ENCODE assay signal across 12 mouse cellular contexts in the genomic region with DNA sequence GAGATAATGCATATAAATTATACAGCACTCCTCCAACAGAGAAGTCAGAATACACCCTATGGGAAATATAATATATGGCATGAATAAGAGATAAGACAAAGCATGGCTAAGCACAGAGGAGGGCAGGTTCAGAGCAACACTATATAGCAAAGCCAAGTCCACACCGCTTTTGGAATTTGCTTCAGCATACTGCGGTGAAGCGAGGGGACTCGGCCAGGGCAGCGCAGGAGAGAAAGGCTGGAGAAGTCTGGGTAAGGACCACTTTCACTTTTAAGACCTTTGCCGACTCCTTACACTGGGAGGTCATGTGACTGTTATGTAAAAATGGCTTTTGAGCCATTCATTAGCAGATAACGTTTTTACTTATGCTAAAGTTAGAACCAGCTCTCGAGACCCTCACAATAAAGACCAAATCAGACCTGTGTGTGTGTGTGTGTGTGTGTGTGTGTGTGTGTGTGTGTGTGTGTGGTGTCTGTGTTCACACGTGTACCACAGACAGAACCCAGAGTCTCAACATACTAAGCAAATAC. TPM values are rescaled to one million over a fixed set of nuclear protein-coding genes. Genes with fewer than 3 reads are reported as not detected.
A peak's percentile ranks its signal among the peaks of the same experiment; 100 is the strongest.
DNase-seq lines count a peak whose midpoint lies in the region; ATAC-seq and TF ChIP-seq lines count a peak whose summit lies in the region.
"Had no signal": no experiment of that assay in that cellular context is flagged by ENCODE, and none has a peak within 500 bp of the region (broad histone marks: within the 10 kb centered on the region; RNA-seq: fewer than 3 reads in every experiment).

No protein-coding gene starts in this region.

- H3K9ac ChIP-seq in heart, embryonic 13.5 days = no peak overlapping the region
- no peak overlapping the region for H3K9ac ChIP-seq in heart, embryonic 12.5 days
- no peak overlapping the region for H3K9ac ChIP-seq in liver, postnatal 0 days (replicated peaks)

- no peak overlapping the region for H3K4me3 ChIP-seq in heart, embryonic 13.5 days
- H3K4me3 ChIP-seq in heart, embryonic 12.5 days = no peak overlapping the region
- H3K4me3 ChIP-seq in liver, postnatal 0 days (ENCODE audit: low read depth, low read length) = peak overlapping the region; percentile 11; the same call in 1 of the 2 replicates

- TF ChIP-seq CTCF in liver, postnatal 0 days (IDR thresholded peaks at IDR 0.05; ENCODE audit: low read depth) = no peak

- H3K27ac ChIP-seq in heart, embryonic 13.5 days (replicated peaks) = no peak overlapping the region
- no peak overlapping the region for H3K27ac ChIP-seq in heart, embryonic 12.5 days (ENCODE audit: poor library complexity, severe bottlenecking)
- no peak overlapping the region for H3K27ac ChIP-seq in liver, postnatal 0 days (ENCODE audit: low read depth)

- no peak for ATAC-seq in heart, embryonic 13.5 days (ENCODE audit: extremely low read depth, insufficient number of reproducible peaks, low FRiP score, low TSS enrichment)
- ATAC-seq in heart, embryonic 12.5 days (ENCODE audit: insufficient number of reproducible peaks, low FRiP score) = no peak
- no peak for ATAC-seq in liver, postnatal 0 days
- ATAC-seq: activated CD4-positive, CD25-positive, alpha-beta regulatory T cell, adult 4 months had no signal

- H3K9me3 ChIP-seq in heart, embryonic 13.5 days = no peaks in the 10 kb centered on the region
- no peaks in the 10 kb centered on the region for H3K9me3 ChIP-seq in heart, embryonic 12.5 days (replicated peaks)
- H3K9me3 ChIP-seq in liver, postnatal 0 days (ENCODE audit: low read length) = no peaks in the 10 kb centered on the region

- TF ChIP-seq EP300 in liver, postnatal 0 days (IDR thresholded peaks at IDR 0.05; ENCODE audit: low read depth) = no peak

- peaks cover 39% of the 10 kb centered on the region for H3K4me1 ChIP-seq in heart, embryonic 13.5 days
- peaks cover 18% of the 10 kb centered on the region for H3K4me1 ChIP-seq in heart, embryonic 12.5 days (replicated peaks)
- peaks cover 10% of the 10 kb centered on the region for H3K4me1 ChIP-seq in liver, postnatal 0 days (ENCODE audit: insufficient read depth)

- DNase-seq in A20 (ENCODE audit: low read depth, low spot score) (peak; percentile 31), MEL-GATA-1-ER (ENCODE audit: extremely low read depth, low read depth) (peak; percentile 41)
- DNase-seq in liver, postnatal 0 days = no peak
- DNase-seq in layer of hippocampus, adult 18-20 months (ENCODE audit: low spot score in 2 of 2) = no peak
- no peak for DNase-seq in gastrocnemius, postnatal 25 days
- DNase-seq: heart, adult 18-20 months; heart, postnatal 36 days; kidney, postnatal 25 days; lung, postnatal 14 days had no signal

- peaks cover 8% of the 10 kb centered on the region for H3K36me3 ChIP-seq in heart, embryonic 13.5 days
- no peaks in the 10 kb centered on the region for H3K36me3 ChIP-seq in heart, embryonic 12.5 days
- H3K36me3 ChIP-seq in liver, postnatal 0 days (replicated peaks; ENCODE audit: insufficient read depth, low read length) = no peaks in the 10 kb centered on the region

- no peaks in the 10 kb centered on the region for H3K27me3 ChIP-seq in heart, embryonic 13.5 days (replicated peaks)
- no peaks in the 10 kb centered on the region for H3K27me3 ChIP-seq in heart, embryonic 12.5 days (replicated peaks)
- H3K27me3 ChIP-seq in liver, postnatal 0 days (ENCODE audit: insufficient read depth, low read length) = no peaks in the 10 kb centered on the region

- WGBS in heart, embryonic 13.5 days = 79% methylated on average over 9 of the region's 9 CpGs
- 76% methylated on average over 9 of the region's 9 CpGs for WGBS in heart, embryonic 12.5 days
- WGBS in liver, postnatal 0 days (ENCODE audit: insufficient replicate concordance) = 63% methylated on average over 9 of the region's 9 CpGs

- peak overlapping the region; percentile 81; the same call in 1 of the 2 replicates for H3K4me2 ChIP-seq in heart, embryonic 13.5 days
- no peak overlapping the region for H3K4me2 ChIP-seq in heart, embryonic 12.5 days
- peak overlapping the region; percentile 86 for H3K4me2 ChIP-seq in liver, postnatal 0 days (ENCODE audit: low read depth, low read length)

RNA-seq across cellular contexts. Expression of gene Trim45, which starts 1.3 kb away (rescaled TPM):
- 3.6 and 3.8 TPM in 2 replicates for polyA plus RNA-seq in heart, embryonic 13.5 days (2015; fragmentation: Nextera tagmentation; extraction: Ambion mirVana)
- polyA plus RNA-seq in heart, embryonic 12.5 days (2016; fragmentation: Nextera tagmentation; extraction: Ambion mirVana) = 4.7 and 4.9 TPM in 2 replicates
- 0.59 and 0.67 TPM in 2 replicates for polyA plus RNA-seq in liver, postnatal 0 days (2015; fragmentation: Nextera tagmentation; extraction: Ambion mirVana)
- 1 to 10 TPM; 8.2 to 9.0 TPM for total RNA-seq in layer of hippocampus, adult 18-20 months (2021)
- total RNA-seq in gastrocnemius, postnatal 25 days (2021) = 1 to 10 TPM; 3.9 to 6.0 TPM

RNA-seq across cellular contexts. Expression of gene Ttf2, which starts 48.8 kb away (rescaled TPM):
- polyA plus RNA-seq in heart, embryonic 13.5 days (2015; fragmentation: Nextera tagmentation; extraction: Ambion mirVana) = 10.4 and 11.7 TPM in 2 replicates
- polyA plus RNA-seq in heart, embryonic 12.5 days (2016; fragmentation: Nextera tagmentation; extraction: Ambion mirVana) = 15.2 and 15.7 TPM in 2 replicates
- 2.6 and 3.3 TPM in 2 replicates for polyA plus RNA-seq in liver, postnatal 0 days (2015; fragmentation: Nextera tagmentation; extraction: Ambion mirVana)
- 1 to 10 TPM; 1.1 TPM for total RNA-seq in layer of hippocampus, adult 18-20 months (2021)
- 1 to 10 TPM; 3.8 to 4.8 TPM for total RNA-seq in gastrocnemius, postnatal 25 days (2021)

Comparison
In these comparisons a context has a peak if more than half of its experiments do, and no peak if none do; other contexts are left out.
1. DNase-seq: peak in A20 (single experiment) and MEL-GATA-1-ER (single experiment); none in liver, postnatal 0 days (single experiment), layer of hippocampus, adult 18-20 months (0 of 2) and gastrocnemius, postnatal 25 days (single experiment).